Mouse (Mus musculus): ENCODE results near the gene Cct8. TPM values are rescaled to one million over a fixed set of nuclear protein-coding genes. Genes with fewer than 3 reads are reported as not detected.

The Cct8 gene
- polyA plus RNA-seq, 1 experiment from 2014 or later = 474 TPM

DNA sequence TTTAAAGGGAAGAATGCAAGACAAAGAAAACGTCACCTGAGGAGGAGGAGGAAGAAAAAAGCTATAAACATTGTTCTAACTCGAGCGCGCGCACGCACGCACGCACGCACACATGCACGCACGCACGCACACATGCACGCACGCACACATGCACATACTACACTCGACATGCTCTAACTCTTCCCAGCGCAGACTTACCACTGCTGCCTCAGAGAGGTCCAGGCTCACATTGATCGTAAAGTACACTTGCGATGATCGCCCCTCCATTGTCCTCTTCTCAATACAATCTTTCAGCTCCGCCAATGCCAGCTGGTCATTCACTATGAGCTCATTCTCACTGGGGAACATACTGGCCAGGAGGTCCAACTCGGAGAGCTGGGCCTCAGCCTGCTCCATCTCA, 58.6 kb downstream of the Cct8 start:
- no peaks in the 10 kb centered on the region for H3K9me3 ChIP-seq (ENCODE audit: low read depth, low read length)
- no peaks in the 10 kb centered on the region for H3K36me3 ChIP-seq (ENCODE audit: insufficient read depth)
- no peak overlapping the region for H3K4me2 ChIP-seq
- peaks cover 6% of the 10 kb centered on the region; the same call in 1 of the 2 replicates for H3K4me1 ChIP-seq (ENCODE audit: insufficient read depth)
- no peak overlapping the region for H3K27ac ChIP-seq (ENCODE audit: low read depth)
- H3K27me3 ChIP-seq (ENCODE audit: insufficient read depth, low read length) = no peaks in the 10 kb centered on the region
- DNase-seq (no peak), ATAC-seq (ENCODE audit: insufficient read depth) (no peak)
- WGBS = 93% methylated on average over 21 of the region's 21 CpGs
- H3K9ac ChIP-seq = no peak overlapping the region
- H3K4me3 ChIP-seq (ENCODE audit: low read depth, low read length) = no peak overlapping the region
- TF ChIP-seq CTCF (IDR thresholded peaks at IDR 0.05; ENCODE audit: low read depth) = no peak

DNA sequence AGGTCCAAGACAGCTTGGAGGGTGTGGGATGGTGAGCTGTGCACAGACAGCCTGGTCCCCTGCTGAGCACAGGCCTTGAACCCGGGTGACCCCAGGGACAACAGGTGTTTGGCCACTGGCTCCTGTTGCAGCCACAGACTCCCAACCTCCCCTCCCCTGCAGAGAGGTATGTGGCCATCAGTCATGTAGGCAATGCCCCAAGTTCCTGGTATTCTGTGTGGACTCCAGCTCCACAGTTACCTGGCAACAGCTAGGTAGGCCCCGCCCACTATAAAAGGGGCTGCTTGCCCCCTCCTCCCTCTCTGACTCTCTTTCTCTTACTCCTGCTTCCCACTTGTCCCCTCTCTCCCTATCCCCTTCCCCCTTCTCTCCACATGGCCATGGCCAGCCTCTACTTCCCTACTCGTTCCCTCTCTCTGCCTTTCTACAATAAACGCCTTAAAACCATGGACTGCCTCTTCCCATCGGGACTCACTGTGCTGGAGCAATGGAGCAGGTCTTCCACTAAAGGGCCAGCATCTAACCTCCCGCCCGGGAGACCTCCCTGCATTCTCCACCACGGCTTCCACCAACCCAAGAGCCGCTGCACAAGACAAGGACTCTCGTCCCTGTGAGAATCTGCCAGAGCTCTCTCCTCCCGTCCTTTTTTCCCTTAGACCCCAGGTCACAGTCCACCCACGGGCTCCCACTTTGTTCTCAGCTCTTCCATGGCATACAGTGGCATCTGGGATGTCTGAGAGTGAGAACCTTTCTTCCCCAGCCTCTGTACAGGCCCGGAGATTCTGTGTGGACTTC, 60.1 kb downstream of the Cct8 start:
- Histone ChIP-seq H3K9me3 (ENCODE audit: low read depth, low read length) (no peaks in the 10 kb centered on the region), H3K27me3 (ENCODE audit: insufficient read depth, low read length) (no peaks in the 10 kb centered on the region), H3K4me2 (no peak overlapping the region), H3K27ac (ENCODE audit: low read depth) (no peak overlapping the region), H3K4me3 (ENCODE audit: low read depth, low read length) (no peak overlapping the region), H3K36me3 (ENCODE audit: insufficient read depth) (no peaks in the 10 kb centered on the region), H3K4me1 (ENCODE audit: insufficient read depth) (peaks cover 6% of the 10 kb centered on the region; the same call in 1 of the 2 replicates), H3K9ac (no peak overlapping the region)
- whole genome bisulfite sequencing = 81% methylated on average over 13 of the region's 13 CpGs
- DNase-seq = no peak
- no peak for ATAC-seq (ENCODE audit: insufficient read depth)
- no peak for TF ChIP-seq CTCF (IDR thresholded peaks at IDR 0.05; ENCODE audit: low read depth)

DNA sequence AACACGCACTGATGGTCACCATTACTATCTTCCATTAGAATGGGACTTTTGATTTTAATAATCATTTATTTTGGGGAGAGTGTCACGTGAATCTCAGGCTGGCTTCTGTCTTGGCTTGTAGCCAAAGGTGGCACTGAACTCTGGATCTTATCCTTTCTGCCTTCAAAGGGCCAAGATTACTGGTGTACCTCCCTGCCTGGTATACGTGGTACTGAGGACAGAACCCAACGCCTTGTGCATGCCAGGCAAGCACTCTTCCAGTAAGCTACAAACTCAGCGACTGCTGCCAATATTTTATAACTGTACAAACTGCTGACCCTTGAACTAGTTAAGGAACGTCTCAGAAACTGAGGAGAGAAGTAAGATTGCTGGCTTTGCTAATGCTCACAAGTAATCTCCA, 60.7 kb downstream of the Cct8 start:
- Histone ChIP-seq H3K36me3 (ENCODE audit: insufficient read depth) (no peaks in the 10 kb centered on the region), H3K27ac (ENCODE audit: low read depth) (no peak overlapping the region), H3K9ac (no peak overlapping the region), H3K27me3 (ENCODE audit: insufficient read depth, low read length) (no peaks in the 10 kb centered on the region), H3K9me3 (ENCODE audit: low read depth, low read length) (no peaks in the 10 kb centered on the region), H3K4me1 (ENCODE audit: insufficient read depth) (peaks cover 6% of the 10 kb centered on the region; the same call in 1 of the 2 replicates), H3K4me2 (no peak overlapping the region), H3K4me3 (ENCODE audit: low read depth, low read length) (no peak overlapping the region)
- DNase-seq (no peak), ATAC-seq (ENCODE audit: insufficient read depth) (no peak)
- no peak for TF ChIP-seq CTCF (IDR thresholded peaks at IDR 0.05; ENCODE audit: low read depth)
- whole genome bisulfite sequencing = 74% methylated on average over 6 of the region's 6 CpGs

DNA sequence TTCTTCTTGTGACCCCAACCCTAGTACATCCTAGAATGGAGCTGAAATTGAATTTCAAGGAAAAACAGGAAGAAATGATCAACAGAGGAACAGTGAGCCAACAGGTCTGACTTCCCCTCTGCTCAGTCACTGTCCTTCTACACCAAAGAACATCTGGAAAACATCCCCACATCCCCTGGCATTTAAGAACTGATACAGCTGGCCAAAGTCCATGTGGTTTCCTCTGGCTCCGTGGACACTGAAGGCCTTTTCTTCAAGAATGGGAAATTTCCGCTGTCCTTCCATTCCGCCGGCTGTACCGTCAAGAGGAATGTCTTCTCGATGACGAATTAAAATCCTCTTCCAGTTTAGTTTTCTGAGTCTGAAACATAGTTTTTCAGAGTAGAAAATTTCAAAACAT, 61.4 kb downstream of the Cct8 start:
- no peak for DNase-seq
- no peak for TF ChIP-seq CTCF (IDR thresholded peaks at IDR 0.05; ENCODE audit: low read depth)
- Histone ChIP-seq H3K36me3 (ENCODE audit: insufficient read depth) (no peaks in the 10 kb centered on the region), H3K27ac (ENCODE audit: low read depth) (no peak overlapping the region), H3K4me2 (no peak overlapping the region), H3K9ac (no peak overlapping the region), H3K4me1 (ENCODE audit: insufficient read depth) (no peaks in the 10 kb centered on the region), H3K4me3 (ENCODE audit: low read depth, low read length) (no peak overlapping the region), H3K27me3 (ENCODE audit: insufficient read depth, low read length) (no peaks in the 10 kb centered on the region), H3K9me3 (ENCODE audit: low read depth, low read length) (no peaks in the 10 kb centered on the region)
- no peak for ATAC-seq (ENCODE audit: insufficient read depth)
- 81% methylated on average over 7 of the region's 7 CpGs for WGBS

Other genes with a start within 250 kb of the Cct8 start
- gene N6amt1, start 141.7 kb downstream of the Cct8 start, polyA plus RNA-seq (2014; fragmentation: Nextera tagmentation; extraction: Ambion mirVana) = 27.1 and 27.5 TPM in 2 replicates
- gene Ltn1, start 63.3 kb downstream of the Cct8 start, polyA plus RNA-seq (2014; fragmentation: Nextera tagmentation; extraction: Ambion mirVana) = 35.1 and 35.4 TPM in 2 replicates
- gene Rwdd2b, start 55.3 kb downstream of the Cct8 start, polyA plus RNA-seq (2014; fragmentation: Nextera tagmentation; extraction: Ambion mirVana) = 10.8 and 11.4 TPM in 2 replicates
- gene Usp16, start 41.2 kb downstream of the Cct8 start, polyA plus RNA-seq (2014; fragmentation: Nextera tagmentation; extraction: Ambion mirVana) = 46.0 and 51.9 TPM in 2 replicates
- 0.21 and 0.32 TPM in 2 replicates for gene Map3k7cl, start 57.5 kb upstream of the Cct8 start, polyA plus RNA-seq (2014; fragmentation: Nextera tagmentation; extraction: Ambion mirVana)
- gene Bach1, start 203.1 kb upstream of the Cct8 start, polyA plus RNA-seq (2014; fragmentation: Nextera tagmentation; extraction: Ambion mirVana) = 8.3 and 8.9 TPM in 2 replicates

Measured in lung, embryonic 14.5 days (tissue).